Mouse (Mus musculus) v-Abl transformed pro-B cells (cell line): Measurements from ENCODE around the gene Pdzd2.

Experiments
- in situ Hi-C, 2 experiments: fragments of 400-800 bp; cut with MboI; formaldehyde crosslinking; loops; one replicate each; pipeline ENCODE4 v1.15.1; 2025; ENCODE audit not compliant: unreplicated experiment in 2 of 2

The Pdzd2 gene

GRCm38 (mm10) chr15:12503907-12504306 lies 235.8 kb downstream of the Pdzd2 start:
- in situ Hi-C loops: no loop called here

- in situ Hi-C loops: no loop called here
These were observed 237.7 kb downstream of the Pdzd2 start for GRCm38 (mm10) chr15:12501924-12502548.

GRCm38 (mm10) chr15:12500674-12501073 lies 239.1 kb downstream of the Pdzd2 start:
- in situ Hi-C loops: no loop called here

GRCm38 (mm10) chr15:12494084-12494483 lies 245.6 kb downstream of the Pdzd2 start:
- in situ Hi-C loops: no loop called here

- in situ Hi-C loops: no loop called here
These were observed 246.5 kb downstream of the Pdzd2 start for GRCm38 (mm10) chr15:12493258-12493657.

- in situ Hi-C loops: no loop called here
These were observed 248.8 kb downstream of the Pdzd2 start for GRCm38 (mm10) chr15:12490969-12491368.

- in situ Hi-C loops: no loop called here
These were observed 249.2 kb downstream of the Pdzd2 start for GRCm38 (mm10) chr15:12490527-12490926.

GRCm38 (mm10) chr15:12488316-12488715 lies 251.4 kb downstream of the Pdzd2 start:
- in situ Hi-C loops: no loop called here

GRCm38 (mm10) chr15:12481261-12481660 lies 258.5 kb downstream of the Pdzd2 start:
- in situ Hi-C loops: no loop called here

- in situ Hi-C loops: no loop called here
These were observed 259.4 kb downstream of the Pdzd2 start for GRCm38 (mm10) chr15:12480369-12480768.

GRCm38 (mm10) chr15:12479326-12479725 lies 260.4 kb downstream of the Pdzd2 start:
- in situ Hi-C loops: no loop called here

GRCm38 (mm10) chr15:12473596-12473995 lies 266.1 kb downstream of the Pdzd2 start:
- in situ Hi-C loops: no loop called here

- in situ Hi-C loops: no loop called here
These were observed 267.1 kb downstream of the Pdzd2 start for GRCm38 (mm10) chr15:12472646-12473045.

- in situ Hi-C loops: no loop called here
These were observed 268.6 kb downstream of the Pdzd2 start for GRCm38 (mm10) chr15:12470900-12471838.

GRCm38 (mm10) chr15:12468625-12469024 lies 271.1 kb downstream of the Pdzd2 start:
- in situ Hi-C loops: no loop called here

- in situ Hi-C loops: no loop called here
These were observed 274.0 kb downstream of the Pdzd2 start for GRCm38 (mm10) chr15:12465748-12466147.

- in situ Hi-C loops: no loop called here
These were observed 282.9 kb downstream of the Pdzd2 start for GRCm38 (mm10) chr15:12456808-12457207.

GRCm38 (mm10) chr15:12453343-12453742 lies 286.4 kb downstream of the Pdzd2 start:
- in situ Hi-C loops: no loop called here

- in situ Hi-C loops: no loop called here
These were observed 287.4 kb downstream of the Pdzd2 start for GRCm38 (mm10) chr15:12452141-12452995.

GRCm38 (mm10) chr15:12451448-12451847 lies 288.3 kb downstream of the Pdzd2 start:
- in situ Hi-C loops: no loop called here

GRCm38 (mm10) chr15:12450790-12451189 lies 288.9 kb downstream of the Pdzd2 start:
- in situ Hi-C loops: no loop called here
